Mouse (Mus musculus): ENCODE data around the gene Grk3. TPM values are rescaled to one million over a fixed set of nuclear protein-coding genes. Genes with fewer than 3 reads are reported as not detected.

Grk3 gene
- total RNA-seq, 2 experiments from 2014 or later = 0.42 to 3.6 TPM

GRCm38 (mm10) chr5:112886687-112887491 lies 128.7 kb downstream of the Grk3 start:
- ATAC-seq (replicated peaks; ENCODE audit: low FRiP score, poor library complexity, severe bottlenecking) = no peak

- ATAC-seq (replicated peaks; ENCODE audit: low FRiP score, poor library complexity, severe bottlenecking) = no peak
These were observed 138.0 kb downstream of the Grk3 start for GRCm38 (mm10) chr5:112877391-112878115.

- no peak for ATAC-seq (replicated peaks; ENCODE audit: low FRiP score, poor library complexity, severe bottlenecking)
These were observed 138.7 kb downstream of the Grk3 start for GRCm38 (mm10) chr5:112876846-112877390.

- ATAC-seq (replicated peaks; ENCODE audit: low FRiP score, poor library complexity, severe bottlenecking) = no peak
These were observed 142.6 kb downstream of the Grk3 start for GRCm38 (mm10) chr5:112872999-112873398.

GRCm38 (mm10) chr5:112870729-112871128 lies 144.9 kb downstream of the Grk3 start:
- no peak for ATAC-seq (replicated peaks; ENCODE audit: low FRiP score, poor library complexity, severe bottlenecking)

DNA sequence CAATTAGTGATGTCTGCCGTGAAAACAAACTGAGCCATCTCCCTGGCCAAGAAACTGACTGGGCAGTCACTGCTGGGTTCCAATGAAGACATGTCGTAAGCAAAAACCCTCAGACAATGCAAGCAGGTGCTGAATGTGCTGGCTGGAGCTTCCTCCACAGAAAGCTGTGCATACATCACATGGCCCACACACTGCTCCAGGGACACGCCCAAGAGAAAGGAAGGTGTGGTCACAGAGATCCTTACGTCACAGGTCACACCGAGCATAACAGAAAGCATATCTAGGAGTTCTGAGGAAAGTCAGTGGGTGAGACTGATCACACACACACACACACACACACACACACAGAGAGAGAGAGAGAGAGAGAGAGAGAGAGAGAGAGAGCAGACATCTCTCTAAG lies 147.0 kb downstream of the Grk3 start:
- no peak for ATAC-seq (replicated peaks; ENCODE audit: low FRiP score, poor library complexity, severe bottlenecking)

GRCm38 (mm10) chr5:112864719-112865367 lies 150.7 kb downstream of the Grk3 start:
- no peak for ATAC-seq (replicated peaks; ENCODE audit: low FRiP score, poor library complexity, severe bottlenecking)

Other genes with a start within 250 kb of the Grk3 start
- gene Myo18b, start 119.4 kb downstream of the Grk3 start, total RNA-seq (2015; ENCODE audit: low replicate concordance) = 1.3 TPM in 1 of 2 replicates, not detected in the other
- 0.08 and 0.26 TPM in 2 replicates for gene Myo18b, start 119.4 kb downstream of the Grk3 start, total RNA-seq (2017; ENCODE audit: low replicate concordance)
- not detected in 2 replicates for gene Crybb2, start 54.3 kb upstream of the Grk3 start, total RNA-seq (2015; ENCODE audit: low replicate concordance)
- gene Crybb2, start 54.3 kb upstream of the Grk3 start, total RNA-seq (2017; ENCODE audit: low replicate concordance) = 1.3 TPM in 1 of 2 replicates, not detected in the other
- not detected in 2 replicates for gene Crybb3, start 65.8 kb upstream of the Grk3 start, total RNA-seq (2015; ENCODE audit: low replicate concordance)
- gene Crybb3, start 65.8 kb upstream of the Grk3 start, total RNA-seq (2017; ENCODE audit: low replicate concordance) = not detected in 2 replicates
- 1.8 and 2.1 TPM in 2 replicates for gene 2900026A02Rik, start 205.4 kb upstream of the Grk3 start, total RNA-seq (2015; ENCODE audit: low replicate concordance)
- gene 2900026A02Rik, start 205.4 kb upstream of the Grk3 start, total RNA-seq (2017; ENCODE audit: low replicate concordance) = 0.13 TPM in 1 of 2 replicates, not detected in the other
- gene Tmem211, start 211.1 kb upstream of the Grk3 start, total RNA-seq (2015; ENCODE audit: low replicate concordance) = not detected in 2 replicates
- gene Tmem211, start 211.1 kb upstream of the Grk3 start, total RNA-seq (2017; ENCODE audit: low replicate concordance) = not detected in 2 replicates

Data from erythroid progenitor cell, adult 5-6 weeks (primary cell).